Mouse (Mus musculus) spleen, adult 2 months (tissue): Measurements from ENCODE around the gene Gm49661.

Source experiments
- CTCF ChIP-seq: fragments of 200-500 bp; IDR thresholded peaks from 2 replicates; pipeline ENCODE4 v1.5.1; 2011; ENCODE audit warnings: mild to moderate bottlenecking, inconsistent platforms; ENCODE audit not compliant: insufficient read depth, insufficient read length, insufficient replicate concordance; ENCODE audit errors: extremely low read depth
- POLR2A ChIP-seq: fragments of 200-500 bp; IDR thresholded peaks from 2 replicates; pipeline ENCODE4 v1.6.1; 2011; ENCODE audit warnings: low read depth, low read length, inconsistent platforms

DNA sequence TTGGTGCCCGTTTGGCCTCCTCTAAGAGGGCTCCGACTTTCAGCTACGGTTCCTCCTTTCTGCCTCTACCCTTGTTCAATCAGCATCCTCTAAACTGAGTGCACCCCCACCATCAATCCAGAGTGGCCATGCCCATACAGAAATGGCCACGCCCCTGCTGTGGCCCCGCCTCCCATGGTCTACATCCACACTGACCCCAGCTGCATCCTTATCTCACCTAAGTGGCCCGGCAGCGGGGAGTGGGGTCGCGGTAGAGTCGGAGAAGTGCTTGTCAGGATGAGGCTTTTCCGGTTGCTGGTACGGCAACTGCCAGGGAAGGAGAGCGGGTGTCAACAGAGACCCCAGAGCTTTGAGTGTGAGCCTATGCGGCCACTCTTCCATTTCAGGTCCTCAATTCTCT, 33.7 kb downstream of the Gm49661 start:
- TF ChIP-seq POLR2A, result no peak
- TF ChIP-seq CTCF, result no peak
